Mouse (Mus musculus): ENCODE measurements around the gene Sugp1. TPM values are rescaled to one million over a fixed set of nuclear protein-coding genes. Genes with fewer than 3 reads are reported as not detected.
"Not testable (repeated sequence)": the region's sequence is repeated elsewhere in the genome, so short reads cannot be mapped to it uniquely, and the experiment has no call there.

Gene Sugp1
- polyA plus RNA-seq, 2 experiments, result 25.4 to 32.6 TPM

GRCm38 (mm10) chr8:70003204-70003657 is 39.4 kb upstream of the Sugp1 start:
- Histone ChIP-seq H3K4me1 (ENCODE audit: control insufficient read depth, insufficient read depth, low read length) (no peaks in the 10 kb centered on the region), H3K9me3 (ENCODE audit: control insufficient read depth, low read length) (no peaks in the 10 kb centered on the region), H3K9ac (ENCODE audit: low read depth, low read length, severe bottlenecking) (no peak overlapping the region), H3K4me3 (replicated peaks; ENCODE audit: low read length) (no peak overlapping the region), H3K4me2 (replicated peaks; ENCODE audit: low read depth, low read length, severe bottlenecking) (no peak overlapping the region), H3K27me3 (ENCODE audit: control insufficient read depth, insufficient read depth, low read length) (no peaks in the 10 kb centered on the region), H3K36me3 (ENCODE audit: control insufficient read depth, insufficient read depth, low read length) (no peaks in the 10 kb centered on the region), H3K27ac (replicated peaks; ENCODE audit: low read depth, low read length) (no peak overlapping the region)
- TF ChIP-seq POLR2A (IDR thresholded peaks at IDR 0.05; ENCODE audit: borderline replicate concordance, extremely low read depth, insufficient read depth, insufficient read length), result no peak
- 48% methylated on average over 4 of the region's 4 CpGs for WGBS
- ATAC-seq (ENCODE audit: low FRiP score, low read depth) (no peak), DNase-seq (ENCODE audit: low spot score) (no peak)

- Histone ChIP-seq H3K4me2 (replicated peaks; ENCODE audit: low read depth, low read length, severe bottlenecking) (no peak overlapping the region), H3K27ac (replicated peaks; ENCODE audit: low read depth, low read length) (no peak overlapping the region), H3K9ac (ENCODE audit: low read depth, low read length, severe bottlenecking) (no peak overlapping the region), H3K27me3 (ENCODE audit: control insufficient read depth, insufficient read depth, low read length) (no peaks in the 10 kb centered on the region), H3K4me1 (ENCODE audit: control insufficient read depth, insufficient read depth, low read length) (no peaks in the 10 kb centered on the region), H3K36me3 (ENCODE audit: control insufficient read depth, insufficient read depth, low read length) (no peaks in the 10 kb centered on the region), H3K9me3 (ENCODE audit: control insufficient read depth, low read length) (no peaks in the 10 kb centered on the region), H3K4me3 (replicated peaks; ENCODE audit: low read length) (no peak overlapping the region)
- no peak for TF ChIP-seq POLR2A (IDR thresholded peaks at IDR 0.05; ENCODE audit: borderline replicate concordance, extremely low read depth, insufficient read depth, insufficient read length)
- DNase-seq (ENCODE audit: low spot score) (no peak), ATAC-seq (ENCODE audit: low FRiP score, low read depth) (no peak)
Measured at GRCm38 (mm10) chr8:70004345-70004744, 38.3 kb upstream of the Sugp1 start.

- 53% methylated on average over 2 of the region's 2 CpGs for whole genome bisulfite sequencing
- H3K4me3 ChIP-seq (replicated peaks; ENCODE audit: low read length), result no peak overlapping the region
- no peak overlapping the region for H3K27ac ChIP-seq (replicated peaks; ENCODE audit: low read depth, low read length)
- no peak overlapping the region for H3K4me2 ChIP-seq (replicated peaks; ENCODE audit: low read depth, low read length, severe bottlenecking)
- ATAC-seq (ENCODE audit: low FRiP score, low read depth), result no peak
- no peak overlapping the region for H3K9ac ChIP-seq (ENCODE audit: low read depth, low read length, severe bottlenecking)
- H3K4me1 ChIP-seq (ENCODE audit: control insufficient read depth, insufficient read depth, low read length), result no peaks in the 10 kb centered on the region
- H3K9me3 ChIP-seq (ENCODE audit: control insufficient read depth, low read length), result no peaks in the 10 kb centered on the region
- no peak for TF ChIP-seq POLR2A (IDR thresholded peaks at IDR 0.05; ENCODE audit: borderline replicate concordance, extremely low read depth, insufficient read depth, insufficient read length)
- no peaks in the 10 kb centered on the region for H3K36me3 ChIP-seq (ENCODE audit: control insufficient read depth, insufficient read depth, low read length)
- no peaks in the 10 kb centered on the region for H3K27me3 ChIP-seq (ENCODE audit: control insufficient read depth, insufficient read depth, low read length)
- DNase-seq (ENCODE audit: low spot score), result no peak
Measured at GRCm38 (mm10) chr8:70005178-70005577, 37.4 kb upstream of the Sugp1 start.

GRCm38 (mm10) chr8:70010796-70011195 is 31.8 kb upstream of the Sugp1 start:
- WGBS, result 94% methylated on average over 14 of the region's 14 CpGs
- not testable (repeated sequence) for H3K27ac ChIP-seq (replicated peaks; ENCODE audit: low read depth, low read length); ATAC-seq (ENCODE audit: low FRiP score, low read depth); H3K9me3 ChIP-seq (ENCODE audit: control insufficient read depth, low read length); H3K4me1 ChIP-seq (ENCODE audit: control insufficient read depth, insufficient read depth, low read length); H3K4me3 ChIP-seq (replicated peaks; ENCODE audit: low read length); H3K9ac ChIP-seq (ENCODE audit: low read depth, low read length, severe bottlenecking); DNase-seq (ENCODE audit: low spot score); H3K36me3 ChIP-seq (ENCODE audit: control insufficient read depth, insufficient read depth, low read length); H3K27me3 ChIP-seq (ENCODE audit: control insufficient read depth, insufficient read depth, low read length); H3K4me2 ChIP-seq (replicated peaks; ENCODE audit: low read depth, low read length, severe bottlenecking)

- 73% methylated on average over 3 of the region's 3 CpGs for WGBS
- TF ChIP-seq POLR2A (IDR thresholded peaks at IDR 0.05; ENCODE audit: borderline replicate concordance, extremely low read depth, insufficient read depth, insufficient read length), result no peak
- Histone ChIP-seq H3K27ac (replicated peaks; ENCODE audit: low read depth, low read length) (no peak overlapping the region), H3K4me1 (ENCODE audit: control insufficient read depth, insufficient read depth, low read length) (no peaks in the 10 kb centered on the region), H3K27me3 (ENCODE audit: control insufficient read depth, insufficient read depth, low read length) (no peaks in the 10 kb centered on the region), H3K4me2 (replicated peaks; ENCODE audit: low read depth, low read length, severe bottlenecking) (no peak overlapping the region), H3K4me3 (replicated peaks; ENCODE audit: low read length) (no peak overlapping the region), H3K9me3 (ENCODE audit: control insufficient read depth, low read length) (no peaks in the 10 kb centered on the region), H3K36me3 (ENCODE audit: control insufficient read depth, insufficient read depth, low read length) (peaks cover 13% of the 10 kb centered on the region), H3K9ac (ENCODE audit: low read depth, low read length, severe bottlenecking) (no peak overlapping the region)
- ATAC-seq (ENCODE audit: low FRiP score, low read depth), result no peak
- no peak for DNase-seq (ENCODE audit: low spot score)
Measured at GRCm38 (mm10) chr8:70012350-70012749, 30.3 kb upstream of the Sugp1 start.

GRCm38 (mm10) chr8:70012763-70013162 is 29.9 kb upstream of the Sugp1 start:
- no peak overlapping the region for H3K4me3 ChIP-seq (replicated peaks; ENCODE audit: low read length)
- WGBS, result 96% methylated on average over 1 of the region's 1 CpGs
- no peak overlapping the region for H3K9ac ChIP-seq (ENCODE audit: low read depth, low read length, severe bottlenecking)
- no peak overlapping the region for H3K4me2 ChIP-seq (replicated peaks; ENCODE audit: low read depth, low read length, severe bottlenecking)
- peaks cover 18% of the 10 kb centered on the region for H3K36me3 ChIP-seq (ENCODE audit: control insufficient read depth, insufficient read depth, low read length)
- H3K9me3 ChIP-seq (ENCODE audit: control insufficient read depth, low read length), result no peaks in the 10 kb centered on the region
- DNase-seq (ENCODE audit: low spot score) (no peak), ATAC-seq (ENCODE audit: low FRiP score, low read depth) (no peak)
- TF ChIP-seq POLR2A (IDR thresholded peaks at IDR 0.05; ENCODE audit: borderline replicate concordance, extremely low read depth, insufficient read depth, insufficient read length), result no peak
- no peaks in the 10 kb centered on the region for H3K4me1 ChIP-seq (ENCODE audit: control insufficient read depth, insufficient read depth, low read length)
- no peaks in the 10 kb centered on the region for H3K27me3 ChIP-seq (ENCODE audit: control insufficient read depth, insufficient read depth, low read length)
- H3K27ac ChIP-seq (replicated peaks; ENCODE audit: low read depth, low read length), result no peak overlapping the region

Data from limb, embryonic 14.5 days (tissue).